Mouse (Mus musculus): Measurements from ENCODE around the gene Banp. TPM values are rescaled to one million over a fixed set of nuclear protein-coding genes. Genes with fewer than 3 reads are reported as not detected.
A peak's percentile ranks its signal among the peaks of the same experiment; 100 is the strongest.

Gene Banp
- total RNA-seq, 2 experiments from 2014 or later: 30.2 to 30.7 TPM

- peak; percentile 45 for DNase-seq
- intact Hi-C loops (cut with DNase I): loop anchor here (5.0 to 10.0 kb wide), 2 partner anchors 289 to 357 kb away; no protein-coding TSS in a partner anchor
Measured at GRCm38 (mm10) chr8:121977819-121978590, 28.5 kb downstream of the Banp start.

DNA sequence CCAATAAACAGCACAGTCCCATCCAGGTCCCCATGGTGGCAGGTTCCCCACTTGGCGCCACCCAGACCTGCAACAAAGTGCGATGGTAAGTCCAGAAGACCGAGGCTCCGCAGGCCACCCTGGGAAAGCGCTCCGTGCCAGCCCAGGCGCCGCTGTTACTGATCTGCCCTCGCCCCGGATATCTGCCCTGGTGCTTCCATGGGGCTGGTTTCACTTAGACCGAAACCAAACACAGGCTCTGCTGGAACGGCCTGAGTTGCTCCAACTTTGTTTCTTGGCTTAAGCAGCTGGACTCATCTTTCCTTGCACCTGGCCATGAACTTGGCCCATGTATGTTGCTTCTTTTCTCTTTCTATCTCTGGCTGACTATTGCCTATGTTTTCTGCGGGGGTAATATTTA, 29.1 kb downstream of the Banp start:
- intact Hi-C loops (cut with DNase I): loop anchor here (5.0 to 10.0 kb wide), 2 partner anchors 289 to 356 kb away; no protein-coding TSS in a partner anchor

DNA sequence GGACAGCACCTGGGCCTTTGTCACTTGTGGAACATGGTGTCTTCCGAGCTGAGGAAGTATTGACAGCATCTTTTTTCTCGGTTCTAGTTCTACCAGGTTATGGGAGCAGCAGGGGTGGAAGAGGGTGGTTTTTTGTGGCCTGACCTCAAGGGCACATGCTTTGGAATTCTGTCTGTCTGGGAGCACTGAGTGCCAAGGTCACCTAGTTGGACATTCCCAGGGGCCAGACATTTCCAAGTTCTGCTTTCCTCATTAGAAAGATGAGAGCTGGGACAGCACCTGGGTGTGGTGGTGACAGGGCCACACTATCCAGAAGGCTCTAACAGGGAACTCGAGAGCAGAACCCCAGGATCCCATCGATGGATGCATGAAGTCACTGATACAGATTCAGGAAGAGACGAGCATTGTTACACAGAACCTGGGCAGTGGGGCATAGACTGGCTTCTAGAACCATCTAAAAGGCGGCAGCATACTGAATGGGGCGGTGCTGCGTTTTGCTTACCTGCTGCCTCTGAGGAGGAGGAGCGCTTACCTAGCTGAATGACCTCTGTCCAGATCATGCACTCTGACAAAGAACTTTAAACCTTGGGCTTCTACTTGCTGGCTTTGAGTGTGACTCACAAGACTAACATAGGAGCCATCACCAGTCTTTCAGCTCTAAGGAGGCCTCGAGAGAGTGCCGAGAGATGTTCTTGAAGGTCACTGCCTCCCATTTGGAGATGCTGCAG, 31.4 kb downstream of the Banp start:
- no peak for DNase-seq

More for the DNA sequence above, 29.1 kb downstream of the Banp start:
- DNase-seq: no peak

DNA sequence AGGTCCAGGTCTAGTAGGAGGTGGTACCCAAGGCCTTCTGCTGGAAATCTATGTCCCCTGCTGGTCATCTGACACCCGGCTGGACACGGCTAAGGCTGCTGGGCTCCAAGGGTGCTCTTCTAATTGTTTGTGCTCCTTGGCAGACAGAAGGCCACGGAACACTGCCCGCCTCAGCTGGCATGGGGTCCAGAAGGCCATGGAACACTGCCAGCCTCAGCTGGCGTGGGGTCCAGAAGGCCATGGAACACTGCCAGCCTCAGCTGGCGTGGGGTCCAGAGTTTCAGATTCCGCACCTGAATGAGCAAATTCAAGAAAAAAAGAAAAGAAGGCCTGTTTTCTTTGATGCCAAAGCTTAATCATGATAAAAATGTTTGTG, 32.0 kb downstream of the Banp start:
- DNase-seq: peak; percentile 66
- intact Hi-C loops (cut with DNase I): no loop called here

More for the DNA sequence above, 31.4 kb downstream of the Banp start:
- intact Hi-C loops (cut with DNase I): no loop called here

GRCm38 (mm10) chr8:121985673-121986072, 36.1 kb downstream of the Banp start:
- no peak for DNase-seq
- intact Hi-C loops (cut with DNase I): no loop called here

DNA sequence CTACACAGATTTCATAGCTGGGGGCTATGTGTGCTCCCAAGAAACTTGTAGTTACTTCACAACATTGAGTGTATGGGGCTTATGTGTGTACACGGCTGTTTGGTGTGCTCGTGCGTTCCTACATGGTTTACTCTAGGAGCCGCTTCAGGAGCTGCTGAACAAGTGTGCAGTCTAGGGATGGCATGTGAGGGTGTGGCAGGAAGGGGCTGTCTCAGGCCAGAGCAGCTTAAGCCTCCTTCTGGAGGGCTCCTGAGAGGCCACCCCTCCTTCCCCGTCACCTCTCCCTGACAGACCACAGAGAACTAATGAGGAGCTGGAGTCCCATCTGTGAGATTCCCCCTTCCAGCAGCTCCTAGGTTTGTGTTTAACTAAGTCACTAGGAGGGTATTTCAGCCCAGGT, 38.3 kb downstream of the Banp start:
- intact Hi-C loops (cut with DNase I): no loop called here
- no peak for DNase-seq

- no peak for DNase-seq
- intact Hi-C loops (cut with DNase I): no loop called here
Measured at GRCm38 (mm10) chr8:121990506-121991255, 41.1 kb downstream of the Banp start.

DNA sequence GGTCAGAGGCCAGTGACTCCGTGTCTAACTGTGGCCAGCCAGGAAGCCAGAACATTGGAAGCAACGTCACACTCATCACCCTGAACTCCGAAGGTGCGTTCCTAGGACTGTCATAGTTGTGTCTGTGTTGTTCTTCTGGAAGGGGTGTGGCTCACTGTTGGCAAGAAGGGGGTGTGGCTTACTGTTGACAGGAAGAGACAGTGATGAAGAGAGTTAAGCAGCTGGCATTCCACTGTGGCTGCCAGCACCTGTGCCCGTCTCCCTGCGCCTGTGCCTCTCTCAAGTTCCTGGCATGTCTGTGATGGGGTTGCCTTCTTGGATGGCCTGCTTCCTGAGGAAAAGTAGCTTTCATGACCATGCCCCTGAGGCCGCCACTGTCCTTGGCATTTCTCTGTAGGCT, 42.1 kb downstream of the Banp start:
- no peak for DNase-seq
- intact Hi-C loops (cut with DNase I): no loop called here

DNA sequence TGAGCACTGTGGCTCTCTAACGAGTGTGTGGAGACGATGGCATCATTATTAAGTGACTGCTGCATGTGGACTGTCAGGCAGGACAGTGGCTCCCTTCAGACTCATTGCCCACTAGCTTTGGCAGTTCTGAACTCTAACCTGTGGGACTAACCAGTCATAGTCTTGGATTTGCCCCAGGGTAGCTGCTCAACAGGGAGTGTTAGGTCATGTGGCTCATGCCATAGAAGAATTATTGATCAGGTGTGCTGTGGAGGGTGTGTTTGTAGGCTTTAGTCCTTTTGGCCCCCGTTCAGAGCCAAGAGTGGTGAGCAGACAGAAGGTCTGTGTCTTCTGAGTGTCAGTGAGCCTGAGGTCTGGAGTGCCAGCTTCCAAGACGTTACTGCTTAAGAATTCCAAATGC, 43.4 kb downstream of the Banp start:
- DNase-seq: no peak

DNA sequence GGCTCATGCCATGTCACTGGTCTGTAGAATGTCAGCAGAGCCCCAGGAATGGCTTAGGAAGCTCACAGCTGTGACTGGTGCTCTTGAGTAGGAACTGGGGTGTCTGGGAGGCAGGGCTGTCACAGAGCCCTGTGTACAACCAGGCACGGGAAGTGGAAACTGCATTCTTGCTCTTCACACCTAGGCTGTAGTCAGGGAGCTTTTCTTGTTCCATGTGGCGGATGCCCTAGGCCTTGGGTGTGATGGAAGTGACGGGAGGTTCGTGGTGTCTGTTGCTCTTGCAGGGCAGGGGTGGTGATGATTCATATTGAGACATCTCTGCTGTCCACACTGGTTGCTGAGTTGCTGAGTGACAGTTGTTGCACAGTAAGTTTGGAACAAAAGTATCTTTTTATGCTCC, 45.6 kb downstream of the Banp start:
- intact Hi-C loops (cut with DNase I): no loop called here
- no peak for DNase-seq

More for the DNA sequence above, 43.4 kb downstream of the Banp start:
- intact Hi-C loops (cut with DNase I): no loop called here

- intact Hi-C loops (cut with DNase I): no loop called here
Measured at GRCm38 (mm10) chr8:121995895-121996294, 46.3 kb downstream of the Banp start.

GRCm38 (mm10) chr8:121998631-121999030, 49.1 kb downstream of the Banp start:
- no peak for DNase-seq
- intact Hi-C loops (cut with DNase I): no loop called here

More at GRCm38 (mm10) chr8:121995895-121996294, 46.3 kb downstream of the Banp start:
- DNase-seq: no peak

GRCm38 (mm10) chr8:121999211-121999610, 49.7 kb downstream of the Banp start:
- intact Hi-C loops (cut with DNase I): no loop called here
- no peak for DNase-seq

- no peak for DNase-seq
- intact Hi-C loops (cut with DNase I): no loop called here
Measured at GRCm38 (mm10) chr8:122001339-122002115, 52.0 kb downstream of the Banp start.

GRCm38 (mm10) chr8:122003646-122004045, 54.1 kb downstream of the Banp start:
- intact Hi-C loops (cut with DNase I): no loop called here

DNA sequence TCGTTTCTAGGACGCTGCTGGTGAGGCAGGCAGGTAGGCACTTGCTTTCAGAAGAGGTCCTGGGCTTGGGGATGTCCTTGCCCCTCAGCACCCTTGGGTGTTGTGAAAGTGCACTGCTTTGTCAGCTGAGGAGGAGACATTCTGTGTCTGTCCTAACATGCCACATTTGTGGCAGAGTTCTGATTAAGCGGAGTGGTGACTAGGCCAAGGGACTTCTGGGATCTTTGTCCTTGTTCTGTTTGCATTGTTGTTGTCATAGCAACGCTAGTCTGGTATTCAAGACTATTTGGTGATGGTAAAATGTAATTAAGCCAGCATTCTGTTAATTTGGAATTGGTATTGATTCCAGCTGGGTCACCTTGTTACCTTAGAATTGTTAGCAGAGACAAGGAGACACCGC, 54.6 kb downstream of the Banp start:
- DNase-seq: no peak
- intact Hi-C loops (cut with DNase I): no loop called here

More at GRCm38 (mm10) chr8:122003646-122004045, 54.1 kb downstream of the Banp start:
- DNase-seq: peak; percentile 67

DNA sequence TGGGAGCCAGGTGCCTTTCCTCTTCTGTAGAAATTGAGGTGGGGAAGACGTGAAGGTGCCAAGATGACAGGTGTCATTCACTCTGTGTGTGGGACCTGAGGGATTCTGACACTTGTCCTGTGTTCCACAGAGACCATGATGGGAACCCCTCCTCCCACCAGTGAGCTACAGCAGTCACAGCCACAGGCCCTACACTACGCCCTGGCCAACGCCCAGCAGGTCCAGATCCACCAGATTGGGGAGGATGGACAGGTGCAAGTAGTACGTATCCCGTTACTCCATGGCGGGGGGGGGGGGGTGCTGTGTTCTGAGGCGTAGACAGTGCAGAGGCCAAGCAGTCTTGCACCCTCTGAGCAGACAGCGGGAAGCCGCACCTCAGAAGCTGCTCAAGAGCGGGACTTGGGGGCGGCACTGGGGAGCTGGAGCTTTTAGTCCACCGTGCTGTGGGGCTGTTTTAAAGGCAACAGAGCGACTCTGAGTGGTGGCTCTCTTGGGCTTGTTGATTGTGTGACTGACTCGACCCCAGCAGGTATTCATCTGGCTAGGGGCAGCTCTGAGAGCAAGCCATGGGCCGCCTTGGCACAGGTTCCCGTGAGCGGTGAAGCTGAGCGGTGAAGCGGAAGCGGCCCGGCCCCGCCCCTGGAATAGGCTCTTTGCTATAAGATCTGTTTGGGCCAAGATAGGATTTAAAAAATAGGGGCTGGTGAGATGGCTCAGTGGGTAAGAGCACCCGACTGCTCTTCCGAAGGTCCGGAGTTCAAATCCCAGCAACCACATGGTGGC, 56.1 kb downstream of the Banp start:
- intact Hi-C loops (cut with DNase I): no loop called here
- peak; percentile 73 for DNase-seq

- intact Hi-C loops (cut with DNase I): no loop called here
- no peak for DNase-seq
Measured at GRCm38 (mm10) chr8:122006688-122007484, 57.3 kb downstream of the Banp start.

DNA sequence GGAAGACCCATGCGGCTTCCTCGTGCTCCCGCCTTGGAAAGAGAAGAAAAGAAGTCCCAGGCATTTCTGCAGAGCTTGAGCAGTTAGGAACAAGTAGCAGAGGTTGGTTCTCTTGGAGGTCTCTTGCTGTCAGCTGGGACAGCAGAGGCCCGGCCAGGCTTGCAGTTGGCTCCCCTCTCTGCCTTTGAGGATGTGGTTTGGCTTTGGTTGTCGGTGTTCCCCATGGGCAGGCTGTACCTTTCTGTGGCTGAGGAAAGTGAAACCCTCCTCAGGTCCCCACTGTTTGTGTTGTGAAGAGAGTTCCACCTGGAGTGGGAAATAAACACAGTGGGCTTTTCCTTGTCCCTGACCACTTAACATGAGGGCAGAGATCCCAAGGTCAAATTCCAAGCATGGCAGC, 58.8 kb downstream of the Banp start:
- DNase-seq: no peak
- intact Hi-C loops (cut with DNase I): no loop called here

Measured in left cerebral cortex, postnatal 4 days (tissue).